10 mouse cellular contexts compared by ENCODE assay signal in the genomic region with DNA sequence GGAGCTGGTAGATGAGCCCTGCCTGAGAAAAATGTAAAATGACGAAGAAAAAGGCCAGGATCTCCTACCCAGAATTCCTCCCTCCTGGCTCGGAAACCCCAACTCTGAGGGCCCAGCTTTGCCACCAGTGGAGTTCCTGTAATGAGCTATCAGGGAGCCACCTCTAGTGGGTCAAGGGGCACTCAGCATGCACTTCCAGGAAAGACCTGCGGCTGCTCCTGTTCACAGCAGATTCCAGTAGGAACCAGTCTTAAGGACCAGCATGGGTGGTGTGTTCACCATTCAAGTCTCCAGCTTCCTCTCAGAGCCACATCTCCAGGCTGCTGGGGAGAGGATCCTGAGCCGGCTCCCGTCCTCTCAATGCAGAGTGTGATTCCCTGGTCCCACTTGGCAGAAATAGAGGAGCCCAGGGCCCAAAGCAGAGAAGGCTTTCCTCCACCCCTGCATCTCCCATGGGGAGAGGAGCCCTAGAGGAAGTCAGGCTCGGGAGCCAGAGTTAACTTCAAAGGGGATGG. TPM values are rescaled to one million over a fixed set of nuclear protein-coding genes. Genes with fewer than 3 reads are reported as not detected.
DNase-seq lines count a peak whose midpoint lies in the region; ATAC-seq and TF ChIP-seq lines count a peak whose summit lies in the region.
"Had no signal": no experiment of that assay in that cellular context is flagged by ENCODE, and none has a peak within 500 bp of the region (broad histone marks: within the 10 kb centered on the region; RNA-seq: fewer than 3 reads in every experiment).

No protein-coding gene starts in this region.

- H3K4me1 ChIP-seq in midbrain, embryonic 11.5 days (ENCODE audit: control insufficient read depth, insufficient read depth, low read length), result peaks cover 14% of the 10 kb centered on the region
- H3K4me1 ChIP-seq in midbrain, embryonic 16.5 days (ENCODE audit: control insufficient read depth, insufficient read depth, low read length), result peaks cover 9% of the 10 kb centered on the region
- H3K4me1 ChIP-seq in limb, embryonic 12.5 days (replicated peaks), result peaks cover 42% of the 10 kb centered on the region
- peaks cover 5% of the 10 kb centered on the region for H3K4me1 ChIP-seq in stomach, postnatal 0 days (replicated peaks; ENCODE audit: control insufficient read depth, insufficient read depth)

- DNase-seq in gastrocnemius, adult 2 months, result no peak
- DNase-seq in gastrocnemius, postnatal 10 days, result no peak
- DNase-seq in midbrain, embryonic 11.5 days (ENCODE audit: low spot score, missing footprints), result peak; percentile 82
- peak; percentile 61 for DNase-seq in stomach, postnatal 0 days (ENCODE audit: low spot score)
- no peak for DNase-seq in frontal cortex, adult 2 months (ENCODE audit: extremely low spot score in 1 of 2, low spot score in 1 of 2)
- DNase-seq in right cerebral cortex, adult 18-20 months, result no peak
- DNase-seq: layer of hippocampus, adult 9-11 months had no signal

- intact Hi-C loops in gastrocnemius, adult 2 months (cut with DNase I), result no loop called here

- TF ChIP-seq EP300 in stomach, postnatal 0 days (optimal IDR thresholded peaks at IDR 0.05), result no peak

- WGBS in midbrain, embryonic 11.5 days, result 62% methylated on average over 6 of the region's 6 CpGs
- 58% methylated on average over 6 of the region's 6 CpGs for WGBS in midbrain, embryonic 16.5 days
- WGBS in limb, embryonic 12.5 days, result 50% methylated on average over 6 of the region's 6 CpGs
- 47% methylated on average over 6 of the region's 6 CpGs for WGBS in stomach, postnatal 0 days

- no peak overlapping the region for H3K9ac ChIP-seq in midbrain, embryonic 11.5 days (ENCODE audit: low read length)
- H3K9ac ChIP-seq in midbrain, embryonic 16.5 days (ENCODE audit: low read depth, low read length), result no peak overlapping the region
- no peak overlapping the region for H3K9ac ChIP-seq in limb, embryonic 12.5 days (replicated peaks)
- H3K9ac ChIP-seq in stomach, postnatal 0 days (ENCODE audit: low read length), result peak overlapping the region; percentile 65
- H3K9ac ChIP-seq: liver, embryonic 15.5 days had no signal

- TF ChIP-seq CTCF in gastrocnemius, adult 2 months (IDR thresholded peaks at IDR 0.05), result no peak
- 0 out of 2 replicates have a peak, but pooled peaks have one; percentile 9 for TF ChIP-seq CTCF in stomach, postnatal 0 days (IDR thresholded peaks at IDR 0.05; ENCODE audit: low read depth)

- H3K27ac ChIP-seq in gastrocnemius, adult 2 months, result peak overlapping the region; percentile 66
- no peak overlapping the region for H3K27ac ChIP-seq in midbrain, embryonic 11.5 days (ENCODE audit: low read depth, low read length)
- H3K27ac ChIP-seq in midbrain, embryonic 16.5 days (ENCODE audit: low read length), result no peak overlapping the region
- H3K27ac ChIP-seq in limb, embryonic 12.5 days, result no peak overlapping the region
- peak overlapping the region; percentile 74 for H3K27ac ChIP-seq in stomach, postnatal 0 days (replicated peaks)
- H3K27ac ChIP-seq: liver, embryonic 15.5 days had no signal

- peaks cover 5% of the 10 kb centered on the region; the same call in 1 of the 2 replicates for H3K27me3 ChIP-seq in midbrain, embryonic 11.5 days (ENCODE audit: control insufficient read depth, insufficient read depth, low read length)
- H3K27me3 ChIP-seq in midbrain, embryonic 16.5 days (ENCODE audit: control insufficient read depth, insufficient read depth, low read depth, low read length), result no peaks in the 10 kb centered on the region
- no peaks in the 10 kb centered on the region for H3K27me3 ChIP-seq in limb, embryonic 12.5 days
- H3K27me3 ChIP-seq in stomach, postnatal 0 days (ENCODE audit: control insufficient read depth, insufficient read depth, low read length), result no peaks in the 10 kb centered on the region

- no peak overlapping the region for H3K4me2 ChIP-seq in midbrain, embryonic 11.5 days
- no peak overlapping the region; the same call in 1 of the 2 replicates for H3K4me2 ChIP-seq in midbrain, embryonic 16.5 days (ENCODE audit: low read length)
- peak overlapping the region; percentile 91 for H3K4me2 ChIP-seq in limb, embryonic 12.5 days
- peak overlapping the region; percentile 61 for H3K4me2 ChIP-seq in stomach, postnatal 0 days (replicated peaks; ENCODE audit: low read depth)
- H3K4me2 ChIP-seq: liver, embryonic 15.5 days had no signal

- peak overlapping the region; percentile 67 for H3K4me3 ChIP-seq in gastrocnemius, adult 2 months
- no peak overlapping the region for H3K4me3 ChIP-seq in midbrain, embryonic 11.5 days (ENCODE audit: low read depth, low read length)
- no peak overlapping the region for H3K4me3 ChIP-seq in midbrain, embryonic 16.5 days (ENCODE audit: low read depth, low read length)
- H3K4me3 ChIP-seq in limb, embryonic 12.5 days (replicated peaks), result peak overlapping the region; percentile 55; the same call in 1 of the 2 replicates
- H3K4me3 ChIP-seq in stomach, postnatal 0 days (ENCODE audit: low read depth, low read length), result peak overlapping the region; percentile 43
- H3K4me3 ChIP-seq: liver, embryonic 15.5 days had no signal

- no peaks in the 10 kb centered on the region for H3K9me3 ChIP-seq in midbrain, embryonic 11.5 days (ENCODE audit: control insufficient read depth, low read length)
- no peaks in the 10 kb centered on the region for H3K9me3 ChIP-seq in midbrain, embryonic 16.5 days (replicated peaks; ENCODE audit: control insufficient read depth, low read length, poor library complexity, severe bottlenecking)
- no peaks in the 10 kb centered on the region for H3K9me3 ChIP-seq in limb, embryonic 12.5 days
- H3K9me3 ChIP-seq in stomach, postnatal 0 days (ENCODE audit: control insufficient read depth, low read length), result no peaks in the 10 kb centered on the region
- H3K9me3 ChIP-seq: liver, embryonic 15.5 days had no signal

- H3K36me3 ChIP-seq in midbrain, embryonic 11.5 days (ENCODE audit: control insufficient read depth, insufficient read depth, low read length), result no peaks in the 10 kb centered on the region
- H3K36me3 ChIP-seq in midbrain, embryonic 16.5 days (ENCODE audit: control insufficient read depth, insufficient read depth, low read length), result no peaks in the 10 kb centered on the region
- no peaks in the 10 kb centered on the region for H3K36me3 ChIP-seq in limb, embryonic 12.5 days
- no peaks in the 10 kb centered on the region for H3K36me3 ChIP-seq in stomach, postnatal 0 days (ENCODE audit: control insufficient read depth, insufficient read depth, low read length)
- H3K36me3 ChIP-seq: liver, embryonic 15.5 days had no signal

- no peak for ATAC-seq in midbrain, embryonic 11.5 days (ENCODE audit: low FRiP score)
- no peak for ATAC-seq in midbrain, embryonic 16.5 days
- no peak for ATAC-seq in limb, embryonic 12.5 days (ENCODE audit: insufficient number of reproducible peaks, insufficient read depth, low FRiP score, low TSS enrichment, low read depth)
- ATAC-seq in stomach, postnatal 0 days (ENCODE audit: low FRiP score, low TSS enrichment), result peak; percentile 80

RNA-seq across cellular contexts. Expression of gene Ptges, which starts 28.0 kb away (rescaled TPM):
- total RNA-seq in gastrocnemius, adult 2 months (2021), result 1 to 10 TPM; 2.9 to 3.7 TPM
- total RNA-seq in gastrocnemius, postnatal 10 days (2021), result 1 to 10 TPM; 7.4 to 9.0 TPM
- 4.7 and 6.1 TPM in 2 replicates for polyA plus RNA-seq in midbrain, embryonic 11.5 days (2014; fragmentation: Nextera tagmentation; extraction: Ambion mirVana)
- 5.1 and 5.2 TPM in 2 replicates for polyA plus RNA-seq in midbrain, embryonic 16.5 days (2015; fragmentation: Nextera tagmentation; extraction: Ambion mirVana)
- polyA plus RNA-seq in limb, embryonic 12.5 days (2016; fragmentation: Nextera tagmentation; extraction: Ambion mirVana), result 11.5 and 12.8 TPM in 2 replicates
- polyA plus RNA-seq in stomach, postnatal 0 days (2015; fragmentation: Nextera tagmentation; extraction: Ambion mirVana), result 28.3 and 29.2 TPM in 2 replicates
- 8.3 and 9.3 TPM in 2 replicates for polyA plus RNA-seq in frontal cortex, adult 2 months (2012; rRNA removed)

RNA-seq across cellular contexts. Expression of gene Tor1b, which starts 51.1 kb away (rescaled TPM):
- 10 to 100 TPM; 23.4 to 24.0 TPM for total RNA-seq in gastrocnemius, adult 2 months (2021)
- total RNA-seq in gastrocnemius, postnatal 10 days (2021), result 10 to 100 TPM; 20.9 to 23.4 TPM
- polyA plus RNA-seq in midbrain, embryonic 11.5 days (2014; fragmentation: Nextera tagmentation; extraction: Ambion mirVana), result 19.3 and 21.1 TPM in 2 replicates
- 18.2 and 18.3 TPM in 2 replicates for polyA plus RNA-seq in midbrain, embryonic 16.5 days (2015; fragmentation: Nextera tagmentation; extraction: Ambion mirVana)
- 30.7 and 32.0 TPM in 2 replicates for polyA plus RNA-seq in limb, embryonic 12.5 days (2016; fragmentation: Nextera tagmentation; extraction: Ambion mirVana)
- 20.1 and 21.8 TPM in 2 replicates for polyA plus RNA-seq in stomach, postnatal 0 days (2015; fragmentation: Nextera tagmentation; extraction: Ambion mirVana)
- polyA plus RNA-seq in frontal cortex, adult 2 months (2012; rRNA removed), result 30.6 and 33.6 TPM in 2 replicates

Comparison
In these comparisons a context has a peak if more than half of its experiments do, and no peak if none do; other contexts are left out.
1. DNase-seq: peak in midbrain, embryonic 11.5 days (single experiment) and stomach, postnatal 0 days (single experiment); none in gastrocnemius, adult 2 months (single experiment), gastrocnemius, postnatal 10 days (single experiment), frontal cortex, adult 2 months (0 of 2) and right cerebral cortex, adult 18-20 months (single experiment).
2. H3K27ac ChIP-seq: peak in gastrocnemius, adult 2 months (single experiment) and stomach, postnatal 0 days (single experiment); none in midbrain, embryonic 11.5 days (single experiment), midbrain, embryonic 16.5 days (single experiment) and limb, embryonic 12.5 days (single experiment).
3. H3K4me3 ChIP-seq: peak in gastrocnemius, adult 2 months (single experiment), limb, embryonic 12.5 days (single experiment) and stomach, postnatal 0 days (single experiment); none in midbrain, embryonic 11.5 days (single experiment) and midbrain, embryonic 16.5 days (single experiment).
4. H3K4me2 ChIP-seq: peak in limb, embryonic 12.5 days (single experiment) and stomach, postnatal 0 days (single experiment); none in midbrain, embryonic 11.5 days (single experiment) and midbrain, embryonic 16.5 days (single experiment).